Mouse (Mus musculus) thymus, postnatal 25 days (tissue): Measurements from ENCODE around the gene Wdr5b.
"Not testable (repeated sequence)": the region's sequence is repeated elsewhere in the genome, so short reads cannot be mapped to it uniquely, and the experiment has no call there.

ENCODE experiments used
- DNase-seq: peaks from one replicate; pipeline ENCODE4 v3.0.0; 2022

The Wdr5b gene

GRCm38 (mm10) chr16:36040640-36041624, at the start of gene Wdr5b:
Wdr5b (plus strand) TSS chr16:36041190.
- DNase-seq = peak; percentile 87

- no peak for DNase-seq
Measured at GRCm38 (mm10) chr16:35992391-35992790, 48.6 kb upstream of the Wdr5b start.

- no peak for DNase-seq
Measured at GRCm38 (mm10) chr16:35993316-35993715, 47.7 kb upstream of the Wdr5b start.

- not testable (repeated sequence) for DNase-seq
Measured at GRCm38 (mm10) chr16:35998852-35999251, 42.1 kb upstream of the Wdr5b start.

GRCm38 (mm10) chr16:36008396-36008795, 32.6 kb upstream of the Wdr5b start:
- no peak for DNase-seq

- no peak for DNase-seq
Measured at GRCm38 (mm10) chr16:36016335-36016734, 24.7 kb upstream of the Wdr5b start.

- not testable (repeated sequence) for DNase-seq
Measured at GRCm38 (mm10) chr16:36028120-36028519, 12.9 kb upstream of the Wdr5b start.

- peak; percentile 3 for DNase-seq
Measured at GRCm38 (mm10) chr16:36041625-36042020, 633 bp downstream of the Wdr5b start.

- no peak for DNase-seq
Measured at GRCm38 (mm10) chr16:36043073-36043472, 2.1 kb downstream of the Wdr5b start.

GRCm38 (mm10) chr16:36043964-36044363, 3.0 kb downstream of the Wdr5b start:
- DNase-seq = no peak

GRCm38 (mm10) chr16:36047538-36047937, 6.5 kb downstream of the Wdr5b start:
- DNase-seq = no peak

GRCm38 (mm10) chr16:36051491-36051890, 10.5 kb downstream of the Wdr5b start:
- DNase-seq = no peak

GRCm38 (mm10) chr16:36053524-36054275, 12.7 kb downstream of the Wdr5b start:
- DNase-seq = no peak

- DNase-seq = no peak
Measured at GRCm38 (mm10) chr16:36054920-36055319, 13.9 kb downstream of the Wdr5b start.

- DNase-seq = no peak
Measured at GRCm38 (mm10) chr16:36056416-36056815, 15.4 kb downstream of the Wdr5b start.

- DNase-seq = no peak
Measured at GRCm38 (mm10) chr16:36057933-36058475, 17.0 kb downstream of the Wdr5b start.

GRCm38 (mm10) chr16:36062534-36062933, 21.5 kb downstream of the Wdr5b start:
- DNase-seq = not testable (repeated sequence)

- DNase-seq = no peak
Measured at GRCm38 (mm10) chr16:36063315-36063714, 22.3 kb downstream of the Wdr5b start.

GRCm38 (mm10) chr16:36064904-36065303, 23.9 kb downstream of the Wdr5b start:
- no peak for DNase-seq

GRCm38 (mm10) chr16:36067694-36068093, 26.7 kb downstream of the Wdr5b start:
- DNase-seq = no peak

GRCm38 (mm10) chr16:36068356-36068755, 27.4 kb downstream of the Wdr5b start:
- DNase-seq = no peak

- DNase-seq = no peak
Measured at GRCm38 (mm10) chr16:36069819-36070575, 29.0 kb downstream of the Wdr5b start.

- DNase-seq = no peak
Measured at GRCm38 (mm10) chr16:36071071-36071449, 30.1 kb downstream of the Wdr5b start.
